Mouse (Mus musculus): ENCODE data around the gene Baiap2l2.
A peak's percentile ranks its signal among the peaks of the same experiment; 100 is the strongest.
"Not testable (repeated sequence)": the region's sequence is repeated elsewhere in the genome, so short reads cannot be mapped to it uniquely, and the experiment has no call there.

Baiap2l2 gene

DNA sequence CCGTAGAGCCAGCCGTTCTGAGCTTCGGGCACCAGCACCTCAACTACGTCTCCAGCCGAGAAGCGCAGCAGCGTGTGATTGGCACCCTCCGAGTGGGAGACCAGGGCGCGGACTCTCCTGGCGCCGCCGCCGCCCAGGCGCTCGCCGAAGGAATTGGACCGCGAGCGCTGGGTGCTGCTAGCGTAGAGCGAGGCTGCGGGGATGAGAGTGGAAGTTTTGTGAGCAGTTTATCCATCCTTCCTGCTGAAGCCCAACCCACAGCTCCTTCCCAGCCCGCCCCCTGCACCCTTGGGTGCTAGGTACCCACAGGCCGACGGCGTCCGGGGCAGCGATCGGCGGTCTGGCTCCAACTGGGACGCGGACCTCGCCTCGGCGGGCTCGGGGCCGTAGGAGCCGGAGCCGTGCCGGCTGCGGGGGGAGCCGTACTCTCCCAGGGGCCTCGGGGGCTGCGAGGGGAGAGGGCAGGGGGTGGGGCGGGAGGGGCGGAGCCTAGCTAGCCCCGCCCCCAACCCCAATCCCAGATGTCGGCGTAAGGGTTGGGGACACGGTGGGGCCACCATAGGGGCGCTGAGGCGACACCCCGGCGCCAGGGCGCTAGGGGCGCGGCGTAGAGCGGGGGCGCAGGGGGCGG, 24.1 kb downstream of the Baiap2l2 start:
- DNase-seq (ENCODE audit: low spot score in 2 of 2): no peak

DNA sequence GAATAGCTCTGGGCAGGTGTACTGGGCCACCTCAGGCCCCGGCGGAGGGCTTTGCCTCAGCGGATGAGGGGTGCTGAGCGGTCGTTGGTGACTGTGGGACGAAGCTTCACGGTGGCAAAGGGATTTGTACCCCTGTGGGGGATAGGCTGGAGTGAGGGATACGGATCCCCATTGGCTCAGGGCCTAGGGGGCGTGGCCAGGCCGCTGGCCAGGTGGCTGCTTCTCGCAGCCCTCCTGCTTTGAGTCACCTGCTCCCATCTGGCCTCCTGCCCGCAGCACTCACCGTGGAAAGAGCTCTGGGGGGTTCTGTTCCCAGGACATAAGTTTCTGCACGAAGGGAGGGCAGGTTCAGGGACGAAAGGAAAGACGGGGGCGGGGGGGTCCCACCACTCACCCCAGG, 26.8 kb downstream of the Baiap2l2 start:
- no peak for DNase-seq (ENCODE audit: low spot score in 2 of 2)

DNA sequence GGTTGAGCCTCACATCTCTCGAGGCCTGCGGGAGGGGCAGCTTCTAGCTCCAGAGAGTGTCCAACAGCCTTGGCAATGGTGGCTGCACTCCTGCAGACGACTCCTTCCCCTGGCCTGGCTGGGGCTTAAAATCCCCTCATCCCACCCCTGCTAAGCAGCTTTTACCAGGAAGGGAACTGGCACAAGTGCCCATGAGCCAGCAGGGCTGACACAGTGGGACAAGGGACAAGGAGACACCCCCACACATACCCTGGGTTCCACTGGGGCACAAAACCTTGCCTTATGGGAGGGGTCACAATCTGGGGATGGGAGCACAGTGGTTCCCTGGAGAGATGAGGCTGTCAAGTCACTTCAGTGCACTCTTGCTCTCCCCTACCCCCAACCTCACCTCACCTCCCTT, 30.7 kb downstream of the Baiap2l2 start, which contains the start of gene Slc16a8:
Gene Slc16a8, minus strand, starts transcription at position 101 of the 400 bp plus-strand sequence.
- no peak for DNase-seq (ENCODE audit: low spot score in 2 of 2)

DNA sequence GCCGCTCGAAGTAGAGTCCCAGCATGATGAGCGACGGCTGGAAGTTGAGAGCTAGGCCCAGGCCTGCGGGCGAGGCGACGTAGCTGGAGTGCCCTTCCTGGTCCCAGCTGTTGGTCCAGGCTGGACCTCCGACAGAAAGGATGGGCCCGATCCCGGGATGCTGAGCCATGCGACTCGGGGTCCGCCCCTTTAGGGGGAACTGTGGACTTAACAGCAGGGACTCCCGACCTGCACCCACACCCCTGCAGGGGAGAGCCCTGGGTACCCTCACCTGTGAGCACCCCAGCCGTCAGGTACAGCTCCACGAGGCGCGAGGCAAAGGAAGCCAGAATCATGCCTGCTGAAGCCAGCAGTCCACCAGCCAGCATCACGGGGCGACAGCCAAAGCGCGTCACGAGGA, 32.8 kb downstream of the Baiap2l2 start:
- DNase-seq (ENCODE audit: low spot score in 2 of 2): no peak

DNA sequence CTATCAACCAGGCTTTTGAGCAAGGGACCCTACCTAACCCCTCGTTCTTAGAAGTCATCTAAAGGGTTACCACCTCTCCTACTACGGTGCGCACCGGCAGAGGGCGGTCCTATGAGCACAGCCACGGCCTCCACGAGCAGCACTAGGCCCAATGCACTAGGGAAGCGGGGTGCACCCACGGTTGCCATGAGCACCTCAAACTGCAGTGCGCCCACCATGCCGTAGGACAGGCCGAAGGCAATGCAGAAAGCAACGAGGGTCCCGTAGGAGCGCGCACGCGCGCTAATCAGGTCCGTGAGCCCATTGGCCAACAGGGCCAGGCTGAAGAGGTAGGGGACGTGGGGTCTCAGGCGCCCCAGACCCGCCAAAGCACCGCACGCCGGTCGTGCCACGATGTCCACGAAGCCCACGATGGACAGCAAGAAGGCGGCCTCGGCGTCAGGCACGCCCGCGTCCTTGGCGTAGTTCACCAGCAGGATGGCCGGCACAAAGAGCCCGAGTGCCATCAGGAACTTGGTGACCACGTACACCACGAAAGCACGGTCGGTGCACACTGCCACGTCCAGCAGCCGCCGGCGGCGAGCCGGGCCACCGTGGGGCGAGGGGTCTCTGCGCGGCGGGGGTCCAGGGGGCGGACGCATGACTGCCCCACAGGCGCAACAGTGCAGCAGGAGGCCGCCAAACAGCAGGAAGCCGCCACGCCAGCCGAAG, 33.4 kb downstream of the Baiap2l2 start:
- DNase-seq (ENCODE audit: low spot score in 2 of 2): no peak

DNA sequence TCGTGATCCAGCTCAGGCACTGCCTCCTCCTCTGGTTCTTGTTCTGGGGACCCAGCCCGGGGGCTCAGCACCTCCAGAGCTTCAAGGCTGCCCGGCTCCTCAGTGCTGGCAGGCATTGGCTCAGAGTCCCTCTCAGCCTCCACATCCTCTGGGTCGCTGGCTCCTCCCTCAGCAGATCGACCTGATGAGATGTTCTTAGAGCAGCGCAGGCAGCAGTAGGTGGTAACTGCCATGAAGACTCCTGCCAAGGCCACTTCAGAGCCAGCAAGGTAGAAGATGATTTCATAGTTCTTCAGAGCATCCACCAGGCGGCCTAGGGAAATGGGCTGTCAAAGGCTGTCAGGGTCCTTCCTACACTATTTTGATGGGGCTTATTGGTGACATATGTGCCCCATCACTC, 34.2 kb downstream of the Baiap2l2 start:
- DNase-seq (ENCODE audit: low spot score in 2 of 2): no peak

DNA sequence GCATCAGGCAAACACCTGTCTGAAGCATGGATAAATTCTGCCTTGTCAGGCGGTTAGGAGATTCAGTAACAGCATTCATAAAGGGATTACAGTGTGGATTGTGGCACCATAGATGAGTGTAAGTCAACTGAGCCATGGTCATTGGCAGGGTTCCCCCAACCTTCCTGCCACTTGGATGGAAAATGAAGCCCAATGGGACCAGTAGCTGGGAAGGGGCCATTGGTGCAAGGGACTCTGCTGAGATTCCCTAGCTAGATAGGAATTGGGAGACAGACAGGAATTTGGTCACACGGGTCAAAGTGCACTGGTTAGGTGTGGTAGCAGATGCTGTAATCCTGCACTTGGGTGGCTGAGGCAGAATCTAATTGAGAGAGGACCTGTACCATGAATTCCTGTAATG, 35.1 kb downstream of the Baiap2l2 start:
- no peak for DNase-seq (ENCODE audit: low spot score in 2 of 2)

DNA sequence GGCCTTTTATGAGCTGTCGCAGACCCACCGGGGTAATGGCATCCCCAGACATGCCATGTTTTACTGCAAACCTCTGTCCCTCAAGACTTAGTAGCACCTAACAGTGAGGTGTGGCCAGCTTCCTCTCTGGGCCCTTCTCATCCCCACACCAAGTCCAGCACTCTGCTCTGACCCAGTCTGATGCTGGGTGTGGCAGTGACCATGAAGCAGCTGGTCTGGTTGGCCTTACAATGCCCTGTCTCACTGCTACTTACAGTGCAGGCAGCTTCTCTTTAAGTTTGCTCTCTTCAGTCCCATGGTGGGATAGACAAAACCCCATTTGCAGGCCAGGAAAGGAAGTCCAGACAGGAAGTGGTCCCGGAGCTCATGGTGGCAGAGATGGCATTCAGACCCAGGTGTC, 40.0 kb downstream of the Baiap2l2 start:
- DNase-seq (ENCODE audit: low spot score in 2 of 2): no peak

DNA sequence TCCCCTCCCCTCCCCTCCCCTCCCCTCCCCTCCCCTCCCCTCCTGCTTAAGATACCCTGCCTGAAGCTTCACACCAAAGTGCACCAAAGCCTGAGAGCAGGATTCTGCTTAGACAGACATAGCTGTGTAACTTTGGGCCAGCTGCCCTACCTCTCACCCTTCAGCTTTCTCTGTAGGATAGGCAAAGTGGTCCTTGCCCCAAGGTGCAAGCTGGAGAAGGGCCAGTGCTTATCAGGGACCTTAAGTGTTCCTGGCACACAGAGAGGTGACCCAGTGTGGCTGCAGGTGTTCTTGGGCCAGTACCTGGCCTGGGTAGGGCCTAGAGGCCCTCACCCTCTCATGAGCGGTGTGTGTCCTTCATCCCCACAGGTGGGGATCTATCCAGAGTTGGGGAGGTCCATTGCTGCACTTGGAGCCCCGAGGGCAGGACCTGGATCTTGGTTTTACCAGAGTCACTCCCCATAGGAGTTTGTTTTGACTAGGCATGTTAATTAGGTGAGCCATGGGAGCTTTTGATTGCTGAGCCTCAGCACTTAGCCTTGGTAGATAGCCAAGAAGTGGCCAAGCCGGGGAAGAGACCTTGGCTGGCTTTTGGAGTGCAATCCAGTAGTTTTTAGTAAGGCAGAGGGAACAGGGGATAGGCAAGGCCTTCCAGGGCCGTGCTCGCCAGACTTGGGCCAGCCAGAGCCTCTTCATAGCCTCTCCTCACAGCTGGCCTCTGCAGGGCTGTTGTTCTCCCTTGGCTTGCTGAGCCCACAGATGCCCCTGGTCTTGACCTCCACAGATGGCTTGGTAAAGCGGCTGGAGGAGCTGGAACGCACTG, 41.1 kb downstream of the Baiap2l2 start:
- DNase-seq (ENCODE audit: low spot score in 2 of 2): no peak

DNA sequence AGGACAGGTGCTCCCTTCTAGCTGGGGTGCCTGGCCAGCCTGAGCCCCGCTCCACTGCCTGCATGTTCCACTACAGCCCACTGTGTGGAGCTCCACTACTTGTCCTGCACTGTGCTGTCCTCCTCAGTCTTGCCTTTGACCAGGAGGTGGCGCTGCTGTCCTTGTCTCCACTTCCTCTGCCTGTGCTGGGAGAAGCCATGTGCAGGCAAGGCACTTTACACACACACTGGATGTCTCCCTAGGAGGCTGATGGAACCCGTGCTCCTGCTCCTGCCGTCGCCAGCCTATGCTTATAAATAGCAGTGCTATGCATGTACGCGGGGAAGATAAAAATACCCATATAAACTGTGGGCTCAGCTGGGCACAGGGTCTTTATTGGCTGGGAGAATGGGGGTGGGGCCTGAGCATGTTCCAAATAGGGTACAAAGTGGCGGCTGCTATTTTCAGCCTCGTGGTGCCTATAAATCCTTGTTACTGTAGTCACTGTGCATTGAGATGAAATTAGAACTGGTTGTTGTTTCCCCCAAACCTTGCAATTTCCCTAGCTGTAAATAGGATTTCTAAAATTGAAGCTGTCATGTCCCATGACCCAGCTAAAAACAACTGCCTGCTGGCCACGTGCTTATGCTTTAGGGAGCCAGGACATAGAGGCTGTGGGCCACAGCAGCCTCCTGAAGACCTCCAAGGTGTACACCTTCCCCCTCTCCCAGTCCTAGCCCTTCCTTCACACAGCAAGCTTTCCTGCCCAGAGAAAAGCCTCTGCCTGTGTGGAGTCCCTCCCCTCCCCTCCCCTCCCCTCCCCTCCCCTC, 41.9 kb downstream of the Baiap2l2 start:
- DNase-seq (ENCODE audit: low spot score in 2 of 2): peak; percentile 85 to 91

DNA sequence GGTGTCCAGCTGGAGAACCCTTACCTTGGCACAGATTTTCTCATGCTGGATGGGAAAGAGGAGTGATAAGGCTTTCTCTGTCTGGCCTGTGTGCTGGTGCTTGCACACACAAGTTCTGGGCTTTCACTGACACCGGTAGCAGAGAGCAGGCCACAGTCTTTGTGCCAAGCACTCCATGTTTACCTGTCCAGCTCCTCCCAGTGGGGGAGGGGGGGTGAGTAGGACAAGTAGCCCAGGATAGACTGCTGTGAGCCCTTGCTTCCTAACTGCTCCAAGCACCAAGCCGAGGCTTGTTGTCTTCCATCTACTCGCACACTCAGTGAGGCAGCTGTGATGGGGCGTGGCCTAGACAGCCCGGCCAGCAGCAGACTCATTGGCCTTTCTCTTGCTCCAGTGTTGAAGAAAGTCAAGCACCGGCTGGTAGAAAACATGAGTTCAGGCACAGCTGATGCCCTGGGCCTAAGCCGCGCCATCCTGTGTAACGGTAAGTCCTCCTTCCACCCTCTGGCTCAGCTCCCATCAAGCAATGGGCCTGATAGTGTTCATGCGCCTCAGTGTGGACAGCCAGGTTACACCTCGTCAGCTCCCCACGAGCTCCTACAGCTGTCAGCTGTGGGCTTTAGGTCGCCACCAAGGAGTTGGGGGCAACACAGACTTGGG, 42.6 kb downstream of the Baiap2l2 start:
- DNase-seq (ENCODE audit: low spot score in 2 of 2): no peak

DNA sequence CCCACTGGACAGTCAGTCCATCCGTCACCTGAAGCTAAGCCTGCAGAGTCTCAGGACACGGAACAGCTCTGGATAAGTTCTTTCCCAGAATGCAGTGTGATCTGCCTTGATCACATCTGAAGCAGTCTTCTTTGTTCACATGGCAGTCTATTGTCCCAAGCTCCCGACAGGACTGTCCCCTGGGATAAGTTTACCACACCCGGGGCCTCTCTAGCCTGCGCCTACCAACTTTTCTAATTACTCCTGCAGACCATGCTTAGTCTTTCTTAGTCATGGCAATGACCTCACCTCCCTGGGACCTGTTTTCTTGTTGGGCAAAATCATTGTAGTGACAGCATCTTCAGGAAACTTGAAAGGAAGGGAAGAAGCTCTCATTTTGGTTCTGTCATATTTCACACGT, 47.3 kb downstream of the Baiap2l2 start:
- no peak for DNase-seq (ENCODE audit: low spot score in 2 of 2)

DNA sequence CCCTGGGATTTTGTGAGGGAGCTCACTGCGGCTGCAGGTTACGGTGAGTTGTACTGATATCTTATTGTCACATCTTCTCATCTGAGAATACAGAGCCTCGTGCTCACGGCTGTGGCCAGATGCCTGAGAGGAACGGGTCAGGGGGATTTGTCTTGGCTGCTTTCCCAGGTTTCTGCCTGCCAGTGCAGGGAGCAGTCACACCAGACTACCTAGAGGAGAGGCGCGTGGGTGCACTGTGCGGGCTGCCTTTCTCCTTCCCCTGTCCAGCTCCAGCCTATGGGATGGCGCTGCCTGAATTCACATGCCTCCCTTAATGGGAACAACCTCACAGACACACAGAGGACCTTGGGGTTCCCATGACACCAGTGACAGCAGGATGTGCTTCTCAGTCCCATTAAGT, 50.1 kb downstream of the Baiap2l2 start:
- DNase-seq (ENCODE audit: low spot score in 2 of 2): no peak

DNA sequence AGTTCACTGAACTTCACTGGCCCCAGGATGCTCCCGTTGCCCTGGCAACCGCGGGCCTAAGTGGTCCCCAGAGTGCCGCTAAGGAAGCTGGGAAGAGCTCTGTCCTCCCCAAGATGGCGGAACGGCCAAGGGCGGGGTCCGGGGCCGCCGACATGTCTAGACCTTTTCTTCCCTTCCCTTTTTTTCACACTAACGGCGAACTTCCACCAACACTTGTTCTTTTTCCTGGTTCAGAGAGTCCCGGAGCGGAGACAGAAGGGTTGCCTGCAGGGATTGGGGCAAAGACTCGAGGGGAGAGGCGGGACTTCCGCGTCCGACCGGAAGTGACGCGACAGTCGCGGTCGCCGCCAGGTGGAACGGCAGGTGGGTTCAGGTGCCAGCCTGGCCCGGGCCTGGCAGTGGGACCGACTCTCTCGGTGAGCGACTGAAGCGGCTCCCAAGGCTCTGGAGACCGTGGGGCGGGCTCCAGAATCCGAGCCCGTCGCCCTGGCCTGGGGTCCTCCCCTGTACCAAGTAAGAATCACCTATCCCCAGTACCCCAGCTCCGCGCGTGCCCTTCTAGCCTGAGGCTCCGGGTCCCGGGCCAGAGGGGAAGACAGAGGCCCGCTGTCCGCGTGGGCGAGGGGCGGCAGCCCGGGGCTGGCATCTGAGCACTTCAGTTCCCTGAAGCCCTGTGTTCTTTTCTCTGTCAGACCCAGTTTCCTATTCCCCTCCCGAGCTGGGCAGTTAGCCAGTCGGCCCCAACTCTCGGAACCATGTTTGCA, 56.1 kb downstream of the Baiap2l2 start, which contains the start of the genes Pick1 and Gm49486:
Gene Pick1, plus strand, starts transcription at position 116 of the 764 bp plus-strand sequence.
Gene Gm49486, plus strand, starts transcription at position 334 of the 764 bp plus-strand sequence.
- peak; percentile 83 to 88 for DNase-seq (ENCODE audit: low spot score in 2 of 2)

DNA sequence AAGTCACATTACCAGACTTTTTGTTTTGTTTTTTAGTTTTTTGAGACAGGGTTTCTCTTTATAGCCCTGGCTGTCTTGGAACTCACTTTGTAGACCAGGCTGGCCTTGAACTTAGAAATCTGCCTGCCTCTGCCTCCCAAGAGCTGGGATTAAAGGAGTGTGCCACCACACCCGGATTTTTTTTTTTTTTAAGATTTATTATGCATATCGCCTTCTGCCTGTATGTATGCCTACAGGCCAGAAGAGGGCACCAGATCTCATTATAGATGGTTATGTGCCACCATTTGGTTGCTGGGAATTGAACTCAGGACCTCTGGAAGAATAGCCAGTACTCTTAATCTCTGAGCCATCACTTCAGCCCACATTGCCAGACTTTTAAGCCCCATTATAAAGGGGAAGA, 59.6 kb downstream of the Baiap2l2 start:
- not testable (repeated sequence) for DNase-seq (ENCODE audit: low spot score in 2 of 2)

DNA sequence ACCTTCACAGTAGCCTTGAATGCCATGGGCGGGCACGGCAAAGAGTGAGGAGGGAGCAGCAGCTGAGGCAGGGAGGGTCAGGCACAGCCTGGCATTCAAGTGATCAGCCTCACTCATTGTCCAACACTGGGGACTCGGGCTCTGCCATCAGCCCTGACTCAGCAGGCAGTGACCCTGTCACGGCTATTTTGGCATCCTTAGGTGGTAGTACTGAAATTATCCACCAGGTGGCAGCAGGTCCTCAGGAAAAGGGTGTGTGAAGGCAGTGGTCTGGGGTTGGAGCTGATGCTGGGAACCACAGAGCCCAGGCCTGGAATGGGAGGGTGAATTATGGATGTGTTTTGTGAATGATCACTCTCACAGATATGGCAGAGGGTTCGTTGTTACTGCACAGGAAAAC, 60.7 kb downstream of the Baiap2l2 start:
- peak; percentile 78 to 82 for DNase-seq (ENCODE audit: low spot score in 2 of 2)

DNA sequence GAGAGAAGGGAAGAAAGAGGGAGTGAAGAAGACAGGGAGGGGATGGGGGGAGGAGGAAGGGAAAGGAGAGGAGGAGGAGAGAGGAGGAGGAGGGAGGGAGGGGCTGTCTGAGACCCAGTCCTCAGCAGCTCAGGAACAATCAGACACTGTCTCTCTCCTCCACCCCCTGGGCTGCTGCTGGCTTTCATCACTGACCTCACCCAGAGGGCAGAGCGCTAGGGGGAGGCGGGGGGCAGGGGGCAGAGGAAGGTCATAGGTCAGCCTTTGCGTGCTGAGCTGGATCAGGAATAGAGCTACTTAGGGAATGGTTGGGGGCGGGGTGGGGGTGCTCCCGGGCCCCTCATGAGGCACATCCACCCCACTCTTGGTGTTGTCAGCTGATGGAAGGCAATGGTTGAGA, 61.7 kb downstream of the Baiap2l2 start:
- no peak for DNase-seq (ENCODE audit: low spot score in 2 of 2)

DNA sequence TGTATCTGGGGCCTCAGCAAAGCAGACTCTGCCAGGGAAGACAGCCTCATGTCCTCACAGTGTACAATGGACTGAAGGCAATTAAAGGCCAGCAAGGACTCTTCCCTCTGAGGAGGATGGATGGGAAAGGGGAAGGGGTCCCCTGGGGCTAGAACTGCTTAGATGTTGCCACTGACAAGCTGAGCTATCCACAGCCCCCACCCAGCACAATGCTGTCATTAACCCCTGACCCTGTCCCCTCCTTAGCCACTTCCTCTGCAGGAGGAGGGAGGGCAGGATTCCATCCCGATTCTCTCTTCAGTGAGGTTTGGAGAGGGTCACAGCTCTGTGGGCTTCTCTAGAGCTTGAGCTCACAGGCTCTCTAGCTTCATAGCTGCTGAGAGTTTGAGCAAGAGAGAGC, 65.8 kb downstream of the Baiap2l2 start:
- no peak for DNase-seq (ENCODE audit: low spot score in 2 of 2)

DNA sequence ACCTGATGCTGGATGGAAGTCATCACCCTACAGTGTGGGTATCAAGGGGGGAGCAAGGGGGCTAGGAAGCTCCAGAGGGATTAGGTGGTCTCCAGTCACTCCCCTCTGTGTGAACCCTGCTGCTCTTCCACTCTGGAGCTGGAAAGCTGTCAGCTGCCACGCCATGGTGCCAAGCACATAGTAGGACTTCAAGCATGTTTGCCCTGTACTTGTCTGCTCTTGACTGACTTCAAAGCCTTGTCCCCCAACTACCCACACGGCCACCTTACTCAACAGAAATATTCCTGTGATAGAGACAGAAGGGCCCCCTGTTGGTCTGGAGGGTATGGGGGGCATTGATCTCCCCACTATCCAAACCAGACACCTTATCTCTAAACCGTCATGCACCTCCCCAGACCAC, 69.1 kb downstream of the Baiap2l2 start:
- DNase-seq (ENCODE audit: low spot score in 2 of 2): no peak

DNA sequence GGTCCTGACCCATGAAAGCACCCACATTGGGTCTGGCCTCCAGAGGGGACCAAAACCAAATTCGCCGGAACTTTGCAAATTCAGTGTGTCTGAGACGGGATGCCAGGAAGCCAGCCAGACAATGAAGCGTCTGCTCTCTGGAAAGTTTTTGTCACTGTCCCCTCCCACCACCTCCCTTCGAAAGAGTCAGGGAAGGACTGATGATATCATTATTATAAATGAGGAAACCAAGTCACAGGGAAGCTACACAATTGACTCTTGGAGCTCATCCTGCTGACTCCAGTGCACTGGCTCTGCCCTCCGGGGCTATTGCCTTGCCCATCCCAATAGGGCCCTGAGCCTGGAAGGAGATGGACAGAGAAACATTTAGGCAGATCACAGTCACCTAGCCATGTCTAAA, 71.7 kb downstream of the Baiap2l2 start:
- DNase-seq (ENCODE audit: low spot score in 2 of 2): no peak
